Mouse (Mus musculus) forebrain, embryonic 11.5 days (tissue): ENCODE data around the gene Disp1. TPM values are rescaled to one million over a fixed set of nuclear protein-coding genes. Genes with fewer than 3 reads are reported as not detected.

Experiments
- microRNA-seq: library from miRNA; unstranded; fragments of <30 nt; microRNA quantifications from one replicate; pipeline ENCODE4, GENCODE M21; 2016; ENCODE audit not compliant: insufficient number of aligned reads
- polyA plus RNA-seq: library from polyadenylated mRNA; unstranded; fragments of >200 nt; fragmentation: Nextera tagmentation; extraction: Ambion mirVana; gene quantifications from 2 replicates; pipeline ENCODE4 v1.2.1, GENCODE M21; 2014

The Disp1 gene
- polyA plus RNA-seq, 1 experiment from 2014 or later: 11.4 TPM

Small RNA genes within 50 kb of the gene (microRNA-seq; reads per million reads assigned to microRNA genes)
- not detected for gene Gm24975

Other genes with a start within 250 kb of the Disp1 start
- 33.6 and 35.4 TPM in 2 replicates for gene Aida, start 75.1 kb upstream of the Disp1 start, polyA plus RNA-seq
- 56.5 and 60.9 TPM in 2 replicates for gene Brox, start 75.7 kb upstream of the Disp1 start, polyA plus RNA-seq
- gene Mia3, start 148.0 kb upstream of the Disp1 start, polyA plus RNA-seq: 110 and 117 TPM in 2 replicates
- 19.8 and 20.4 TPM in 2 replicates for gene Taf1a, start 167.5 kb upstream of the Disp1 start, polyA plus RNA-seq
- 0.11 and 0.79 TPM in 2 replicates for gene Hhipl2, start 196.7 kb upstream of the Disp1 start, polyA plus RNA-seq